Mouse (Mus musculus) C2C12 (cell line): Measurements from ENCODE around the gene Cenpe.

ENCODE experiments used
- CEBPB ChIP-seq: IDR thresholded peaks from one replicate; pipeline ENCODE4 v1.6.1; 2011; ENCODE audit warnings: low read depth, mild to moderate bottlenecking, control low read depth, moderate library complexity
- CTCF ChIP-seq: IDR thresholded peaks from one replicate; pipeline ENCODE4 v1.5.1; 2011; ENCODE audit not compliant: control insufficient read depth, insufficient read depth, insufficient read length
- FOSL1 ChIP-seq: IDR thresholded peaks from one replicate; pipeline ENCODE4 v1.8.0; 2011; ENCODE audit warnings: mild to moderate bottlenecking, low read length; ENCODE audit not compliant: poor library complexity, insufficient read depth, severe bottlenecking
- MAX ChIP-seq: IDR thresholded peaks from one replicate; pipeline ENCODE4 v1.6.1; 2011; ENCODE audit warnings: mild to moderate bottlenecking, control low read depth
- MYOD1 ChIP-seq: IDR thresholded peaks from one replicate; pipeline ENCODE4 v1.6.1; 2011; ENCODE audit warnings: low read depth; ENCODE audit not compliant: control insufficient read depth, insufficient read length
- USF1 ChIP-seq: IDR thresholded peaks from one replicate; pipeline ENCODE4 v1.6.1; 2011; ENCODE audit warnings: low read depth, mild to moderate bottlenecking, control low read depth, moderate library complexity

- TF ChIP-seq CTCF (no peak), MYOD1 (no peak), CEBPB (no peak), USF1 (no peak), MAX (no peak), FOSL1 (no peak)
Measured at GRCm38 (mm10) chr3:135285807-135286206, 73.5 kb downstream of the Cenpe start.
